Mouse (Mus musculus) ovary, adult 18-20 months (tissue): ENCODE data around the gene Gm44596.

ENCODE experiments used
- DNase-seq: peaks from one replicate; pipeline ENCODE4 v3.0.0; 2022; ENCODE audit warnings: low spot score, mixed read lengths

The Gm44596 gene

DNA sequence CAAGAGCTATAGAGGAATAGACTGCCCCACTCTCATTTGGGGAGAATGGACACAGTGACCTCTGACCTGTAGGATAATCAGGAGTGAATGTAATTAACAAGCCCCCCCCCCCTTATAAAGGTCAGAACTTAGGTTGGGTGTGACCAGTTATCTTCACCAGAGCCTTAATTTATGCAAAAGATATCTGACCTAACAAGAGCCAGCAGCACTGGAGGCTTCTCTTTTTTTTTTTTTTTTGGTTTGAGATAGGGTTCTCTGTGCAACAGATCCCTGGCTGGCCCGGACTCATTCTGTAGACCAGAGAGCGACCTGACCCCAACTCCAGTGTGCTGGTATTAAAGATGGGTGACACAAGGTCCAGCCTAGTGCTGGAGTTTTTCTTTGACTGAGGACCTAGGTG is 54.0 kb downstream of the Gm44596 start:
- DNase-seq: no peak

DNA sequence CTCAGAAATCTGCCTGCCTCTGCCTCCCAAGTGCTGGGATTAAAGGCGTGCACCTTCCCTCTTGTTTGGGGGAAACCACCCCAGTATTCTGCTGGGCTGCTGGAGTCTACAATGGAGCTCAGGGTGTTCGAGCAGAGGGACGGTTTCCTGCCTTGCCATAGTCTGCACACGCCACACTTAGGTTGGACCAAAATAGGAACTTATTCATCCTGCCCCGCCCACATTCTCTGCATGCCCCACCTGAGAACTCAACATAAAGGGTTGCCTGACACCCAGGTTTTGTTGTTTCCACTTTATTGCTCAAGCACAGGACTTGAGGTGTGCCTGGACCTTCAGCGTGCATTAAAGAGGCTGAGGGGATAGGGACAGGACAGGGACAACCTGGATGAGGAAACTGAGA is 54.5 kb downstream of the Gm44596 start:
- no peak for DNase-seq

DNA sequence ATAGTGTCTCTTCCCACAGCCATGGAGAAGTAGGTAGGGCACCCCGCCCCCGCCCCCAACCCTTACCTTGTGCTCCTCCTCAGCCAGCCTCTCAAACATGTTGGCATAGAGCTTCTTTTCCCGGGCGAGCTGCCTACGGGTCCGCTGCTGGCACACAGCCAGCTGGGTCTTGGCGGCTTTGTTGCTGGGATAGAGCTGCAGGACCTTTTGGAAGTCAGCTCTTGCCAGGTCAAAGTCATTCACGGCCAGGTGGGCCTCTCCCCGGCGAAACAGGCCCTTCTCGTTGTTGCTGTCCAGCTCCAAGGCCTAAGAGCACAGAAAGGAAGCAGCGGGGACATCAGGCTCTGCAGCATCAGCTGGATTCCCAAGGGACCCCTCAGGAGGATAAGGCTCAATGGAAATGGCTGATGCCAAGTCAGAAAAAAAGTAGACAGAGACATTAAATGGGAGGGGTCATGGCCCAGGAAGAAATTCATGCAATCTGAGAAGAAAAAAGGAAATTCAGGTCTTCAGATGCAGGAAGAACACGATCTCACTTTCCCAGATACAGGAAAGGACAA is 57.1 kb downstream of the Gm44596 start:
- DNase-seq: no peak

DNA sequence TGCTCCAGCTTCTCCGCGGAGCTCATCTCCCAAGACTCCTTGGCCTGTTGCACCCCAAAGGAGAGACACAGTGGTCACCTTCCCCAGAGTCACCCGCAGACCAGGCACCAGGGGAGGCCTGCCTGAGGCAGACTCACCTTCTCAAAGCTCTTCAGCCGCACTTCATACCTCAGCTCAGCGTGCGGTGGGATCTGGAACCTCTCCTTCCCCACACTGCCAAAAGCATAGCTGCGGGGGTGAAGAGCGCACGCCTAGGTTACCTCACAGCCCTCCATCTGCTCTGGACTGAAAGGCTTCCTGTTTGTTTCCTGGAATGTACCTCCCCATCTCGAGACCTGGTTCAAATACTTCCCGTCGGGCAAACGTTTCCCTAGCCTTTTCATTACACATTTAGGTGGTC is 58.3 kb downstream of the Gm44596 start:
- DNase-seq: no peak

DNA sequence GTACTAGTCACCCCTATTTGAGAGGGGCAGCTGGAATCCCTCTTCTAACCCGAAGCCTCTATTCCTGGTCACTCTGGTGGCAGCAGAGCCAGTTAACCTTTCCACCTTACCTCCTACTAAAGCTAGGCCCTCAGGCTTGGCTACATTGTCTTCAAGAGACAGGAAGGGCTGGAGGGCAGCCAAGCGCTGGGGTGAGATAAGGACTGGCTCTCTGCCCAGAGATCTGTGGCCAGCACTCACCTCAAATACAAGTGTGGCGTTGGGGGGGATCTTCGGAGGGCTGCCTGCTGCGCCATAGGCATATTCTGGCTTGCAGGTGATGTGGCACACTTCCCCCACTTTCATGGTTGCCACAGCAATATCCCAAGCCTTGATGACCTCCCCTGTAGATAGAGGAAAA is 60.2 kb downstream of the Gm44596 start:
- peak; percentile 81 for DNase-seq

DNA sequence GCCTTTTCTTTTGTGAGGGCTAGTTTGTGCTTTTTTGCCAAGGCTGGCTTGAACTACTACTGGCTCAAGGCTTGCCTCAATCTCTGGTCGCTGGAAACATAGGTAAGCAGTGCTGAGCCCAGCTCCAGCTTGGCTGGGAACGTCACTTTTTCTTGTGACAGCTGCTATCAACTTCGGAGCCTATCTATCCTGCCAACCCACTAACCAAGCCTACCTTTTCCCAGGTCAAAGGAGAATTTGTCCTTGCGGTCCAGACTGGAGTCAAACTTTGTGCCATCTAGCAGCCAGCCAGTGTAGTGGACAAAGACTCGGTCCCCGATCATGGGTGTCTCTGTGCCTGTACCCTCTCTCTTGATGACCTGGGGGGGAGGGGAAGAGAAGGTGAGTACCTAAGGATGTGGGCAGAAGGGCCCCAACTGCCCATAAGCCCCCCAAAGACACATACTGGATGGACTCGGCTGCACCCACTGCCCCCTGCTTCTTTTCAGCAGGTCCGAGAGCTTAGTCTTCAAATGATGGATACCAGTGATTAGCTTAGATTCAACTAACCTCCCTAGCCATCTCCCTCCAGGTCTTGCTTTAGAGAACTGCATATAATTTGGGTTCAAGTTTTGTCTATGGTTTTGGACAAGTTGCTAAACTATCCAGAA is 61.2 kb downstream of the Gm44596 start:
- no peak for DNase-seq

DNA sequence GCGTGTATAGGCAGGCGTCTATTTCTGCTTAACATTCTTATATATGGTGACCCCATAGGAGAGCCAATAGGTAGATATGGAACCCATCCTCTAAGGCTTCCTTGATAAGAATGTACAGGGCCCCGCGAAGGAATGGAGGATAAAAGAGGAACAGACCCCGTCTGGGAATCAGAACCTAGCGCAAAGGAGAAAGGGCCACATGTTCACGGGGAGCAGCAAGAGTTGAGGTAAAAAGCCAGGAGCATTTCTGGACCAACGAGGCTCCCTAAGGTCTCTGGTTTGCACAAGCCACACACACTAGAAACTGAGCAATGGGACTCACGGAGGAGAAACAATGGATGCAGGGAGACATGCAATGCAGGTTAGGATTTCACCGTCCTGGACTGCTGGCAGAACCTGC is 62.0 kb downstream of the Gm44596 start:
- no peak for DNase-seq

DNA sequence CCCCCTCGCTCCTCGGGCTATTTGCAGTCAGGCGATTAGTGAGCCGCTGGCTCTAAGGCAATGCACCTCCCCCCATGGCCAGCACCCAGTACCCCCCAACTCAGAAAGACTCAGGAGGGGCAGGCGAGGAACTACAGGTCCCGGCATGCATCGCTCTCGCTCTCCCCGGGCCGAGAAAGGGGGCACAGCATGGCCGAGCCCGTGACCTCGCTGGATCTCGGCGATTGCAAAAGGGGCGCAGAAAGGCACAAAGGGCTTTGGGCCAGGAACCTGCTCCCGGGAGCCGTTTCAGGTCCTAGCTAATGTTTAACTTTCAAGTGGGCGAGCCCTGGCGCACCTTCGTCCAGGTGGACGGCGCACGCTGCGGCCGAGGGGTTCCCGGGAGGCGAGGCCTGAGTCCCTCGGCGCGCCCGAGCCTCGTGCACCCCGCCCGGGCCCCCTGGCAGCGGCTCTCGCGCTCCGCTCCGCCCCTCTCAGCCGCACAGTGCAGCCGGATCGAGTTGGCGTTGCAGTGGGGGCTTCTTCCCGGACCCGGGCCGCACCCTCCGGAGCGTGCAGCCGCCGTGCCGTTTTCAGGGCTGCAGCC is 62.5 kb downstream of the Gm44596 start:
- peak; percentile 51 for DNase-seq

DNA sequence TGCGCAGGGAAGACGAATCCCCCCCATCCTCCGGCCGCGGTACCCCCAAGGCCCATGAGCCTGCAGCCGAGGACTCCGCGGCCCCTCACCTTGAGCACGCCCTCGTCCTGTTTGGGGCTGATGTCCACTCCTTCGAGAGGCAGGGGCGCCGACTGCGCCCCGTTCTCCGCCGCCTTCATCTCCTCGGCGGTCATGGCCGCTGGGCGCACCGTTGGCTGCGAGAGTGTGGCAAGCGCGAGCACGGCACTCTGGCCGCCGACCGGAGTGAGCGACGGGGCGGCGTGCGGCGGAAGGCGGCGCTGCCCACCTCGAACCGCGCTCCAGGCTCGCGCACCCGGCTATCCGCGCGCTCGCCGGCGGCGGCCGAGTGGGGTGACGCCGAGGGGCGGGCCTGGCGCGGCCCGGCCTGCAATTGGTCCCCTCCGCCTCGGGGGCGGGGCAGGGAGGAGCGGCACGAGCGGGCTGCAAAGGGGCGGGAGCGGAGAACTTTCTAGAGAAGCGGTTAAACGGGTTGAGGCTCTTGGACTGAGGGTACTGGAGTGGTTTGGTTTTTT is 63.1 kb downstream of the Gm44596 start, which contains the start of gene Fkbp4:
Gene Fkbp4, minus strand, starts transcription at position 361 of the 554 bp plus-strand sequence.
- peak; percentile 93 for DNase-seq

DNA sequence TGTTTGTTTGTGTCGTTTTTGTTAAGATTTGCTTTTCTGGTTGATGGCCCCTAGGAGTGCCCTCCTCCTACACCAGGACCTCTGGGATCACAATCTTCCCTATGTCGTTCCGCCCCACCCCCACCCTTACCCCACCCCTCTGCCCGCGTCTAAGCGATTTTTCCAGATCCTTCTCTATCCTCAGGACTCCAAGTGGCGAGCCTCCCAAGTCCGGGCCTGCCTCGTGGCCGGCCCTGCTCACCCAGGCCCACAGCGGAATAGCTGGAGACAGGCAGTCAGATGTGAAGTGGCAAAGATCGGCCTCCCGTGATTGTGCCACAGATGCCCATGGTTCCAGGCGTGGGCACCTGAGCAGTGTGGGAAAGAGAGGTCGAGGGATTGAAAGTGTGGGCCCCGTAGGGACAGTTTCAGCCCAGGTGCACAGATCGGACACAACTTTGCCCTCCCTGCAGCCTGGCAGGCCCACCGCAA is 63.6 kb downstream of the Gm44596 start:
- DNase-seq: no peak

DNA sequence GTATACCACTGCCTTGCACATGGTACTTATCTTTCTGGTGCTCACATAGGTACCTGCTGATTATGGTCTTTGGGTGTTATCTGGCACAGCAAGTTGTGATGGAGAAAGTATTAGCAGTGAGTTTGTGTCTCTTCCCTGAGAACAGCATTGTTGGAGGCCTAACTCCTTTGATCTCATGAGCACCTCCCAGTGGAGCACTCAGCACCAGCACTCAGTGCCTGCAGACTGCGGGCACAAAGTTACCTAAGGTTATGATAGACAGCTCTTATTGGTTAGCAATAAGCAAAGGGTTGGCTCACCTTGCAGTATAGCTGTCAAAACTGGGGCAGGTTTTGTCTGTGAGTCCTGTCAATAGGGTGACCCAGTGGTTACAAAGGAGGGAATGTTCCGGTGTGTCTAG is 64.9 kb downstream of the Gm44596 start:
- no peak for DNase-seq

DNA sequence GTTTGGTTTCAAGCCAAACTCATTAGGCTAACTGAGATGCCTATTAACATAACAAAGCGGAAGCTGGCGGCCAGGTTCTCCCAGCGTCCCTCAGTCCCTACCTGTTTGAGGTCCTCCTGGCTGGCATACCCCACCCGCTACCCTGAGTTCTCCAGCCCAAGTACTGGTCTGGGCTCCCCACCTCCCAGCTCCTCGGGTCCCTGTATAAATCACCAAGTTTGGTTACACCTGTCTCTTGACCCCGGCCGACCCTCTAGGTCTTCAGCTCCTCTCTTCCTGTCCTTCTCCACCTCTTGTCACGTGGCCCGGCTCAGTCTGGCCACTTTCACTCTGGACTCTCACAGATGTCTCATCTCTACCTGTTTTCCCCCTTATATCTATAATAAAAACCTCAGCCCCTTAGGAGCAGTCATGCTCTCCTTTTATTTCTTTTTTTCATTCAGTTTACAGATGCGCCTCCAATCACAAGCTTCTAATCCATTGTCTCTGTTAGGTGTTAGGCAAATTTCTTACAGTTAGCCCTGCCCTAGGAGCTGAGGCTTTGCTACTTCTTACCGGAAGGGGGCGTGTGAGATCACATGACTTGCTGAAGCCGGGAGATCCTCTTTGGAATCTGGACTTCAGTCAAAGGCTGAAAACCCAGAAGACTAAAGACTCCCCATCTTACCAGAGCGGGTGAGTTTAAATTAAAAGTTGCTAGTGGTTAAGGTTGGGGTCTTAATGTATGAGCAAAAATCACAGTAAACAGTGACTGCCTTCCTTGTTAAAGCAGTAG is 70.6 kb downstream of the Gm44596 start:
- no peak for DNase-seq

DNA sequence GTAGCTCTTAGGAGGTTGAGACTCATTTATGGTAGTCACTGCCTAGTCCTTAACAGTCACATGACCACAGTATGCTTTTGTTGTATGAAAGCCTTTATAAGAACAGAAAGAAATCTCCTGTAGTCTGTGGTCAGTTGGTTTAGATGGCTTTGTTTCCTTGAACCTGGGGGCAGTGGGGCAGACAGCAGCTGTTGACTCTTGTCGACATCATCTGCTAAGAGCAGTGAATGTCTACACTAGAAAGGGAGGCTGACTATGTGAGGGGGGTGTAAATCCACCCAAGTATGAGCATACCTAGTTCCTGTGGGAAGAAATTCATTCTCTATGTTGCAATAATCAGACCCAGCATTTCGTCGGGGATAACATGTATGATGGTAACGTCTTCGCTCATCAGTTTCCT is 71.8 kb downstream of the Gm44596 start:
- no peak for DNase-seq

DNA sequence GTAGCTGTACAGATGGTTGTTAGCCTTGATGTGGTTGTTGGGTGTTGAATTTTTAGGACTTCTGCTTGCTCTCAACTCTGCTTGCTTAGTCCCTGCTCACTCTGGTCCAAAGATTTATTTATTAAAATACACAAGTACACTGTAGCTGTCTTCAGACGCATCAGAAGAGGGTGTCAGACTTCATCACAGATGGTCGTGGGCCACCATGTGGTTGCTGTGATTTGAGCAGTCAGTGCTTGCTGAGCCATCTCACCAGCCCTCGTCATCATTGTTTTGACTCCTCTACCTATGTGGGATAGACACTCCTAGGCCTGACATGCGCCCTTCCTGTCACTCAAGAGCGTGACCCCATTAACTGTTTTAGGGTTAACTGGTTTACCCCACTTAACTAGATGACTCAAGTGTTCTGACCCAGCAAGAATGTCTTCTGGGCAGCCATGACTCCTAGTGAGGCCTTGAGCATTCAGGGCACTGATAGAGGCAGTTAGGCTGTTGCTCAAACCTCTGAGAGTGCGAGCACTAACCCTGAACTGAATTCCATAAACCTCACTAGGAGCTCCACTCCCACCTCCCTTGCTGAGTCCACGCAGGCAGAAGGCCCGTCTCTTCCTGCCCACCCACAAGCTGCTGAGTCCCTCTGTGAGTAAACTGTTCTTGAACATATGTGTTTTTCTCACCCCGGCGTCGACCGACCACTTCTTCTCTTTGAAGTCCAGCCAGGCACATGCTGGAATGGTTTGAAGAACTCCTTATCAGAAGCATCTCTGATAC is 80.7 kb downstream of the Gm44596 start:
- no peak for DNase-seq
